Mouse (Mus musculus) embryonic facial prominence, embryonic 13.5 days (tissue): Measurements from ENCODE around the gene Cfd. TPM values are rescaled to one million over a fixed set of nuclear protein-coding genes. Genes with fewer than 3 reads are reported as not detected.

Experiments used
- ATAC-seq: fragments of 200-750 bp; cut with Nextera tagmentation; 2 replicates; pipeline ENCODE4 v1.8.0; 2017; ENCODE audit warnings: low read depth; ENCODE audit not compliant: insufficient number of reproducible peaks, insufficient read depth, low FRiP score, low TSS enrichment
- H3K27ac ChIP-seq: fragments of 300-500 bp; sonication (generic); 2 replicates; pipeline ENCODE4 v1.5.1; 2015; ENCODE audit warnings: moderate library complexity, mild to moderate bottlenecking, inconsistent platforms
- H3K27me3 ChIP-seq: fragments of 300-500 bp; sonication (generic); 2 replicates; pipeline ENCODE4 v1.6.1; 2015; ENCODE audit warnings: mild to moderate bottlenecking, inconsistent platforms
- H3K36me3 ChIP-seq: fragments of 300-500 bp; sonication (generic); 2 replicates; pipeline ENCODE4 v1.6.1; 2015; ENCODE audit warnings: mild to moderate bottlenecking, inconsistent platforms
- H3K4me1 ChIP-seq: fragments of 300-500 bp; sonication (generic); 2 replicates; pipeline ENCODE4 v1.6.1; 2015; ENCODE audit warnings: inconsistent platforms
- H3K4me2 ChIP-seq: fragments of 300-500 bp; sonication (generic); 2 replicates; pipeline ENCODE4 v1.6.1; 2015; ENCODE audit warnings: moderate library complexity, mild to moderate bottlenecking, inconsistent platforms
- H3K4me3 ChIP-seq: fragments of 300-500 bp; sonication (generic); 2 replicates; pipeline ENCODE4 v1.5.1; 2015; ENCODE audit warnings: mild to moderate bottlenecking, inconsistent platforms
- H3K9ac ChIP-seq: fragments of 300-500 bp; sonication (generic); 2 replicates; pipeline ENCODE4 v1.6.1; 2015; ENCODE audit warnings: mild to moderate bottlenecking, inconsistent platforms
- H3K9me3 ChIP-seq: fragments of 300-500 bp; sonication (generic); 2 replicates; pipeline ENCODE4 v1.6.1; 2016; ENCODE audit warnings: inconsistent platforms
- WGBS: fragments of 180-500 bp; shearing (Covaris S2); methylation state at CpG from one replicate; pipeline ENCODE4 v1.1.7; 2015; ENCODE audit warnings: mixed read lengths; 5-methylcytosine and 5-hydroxymethylcytosine counted together
- polyA plus RNA-seq: library from polyadenylated mRNA; unstranded; fragments of >200 nt; fragmentation: Nextera tagmentation; extraction: Ambion mirVana; gene quantifications from 2 replicates; pipeline ENCODE4 v1.2.1, GENCODE M21; 2015

The Cfd gene
- polyA plus RNA-seq, 1 experiment from 2014 or later = not detected

DNA sequence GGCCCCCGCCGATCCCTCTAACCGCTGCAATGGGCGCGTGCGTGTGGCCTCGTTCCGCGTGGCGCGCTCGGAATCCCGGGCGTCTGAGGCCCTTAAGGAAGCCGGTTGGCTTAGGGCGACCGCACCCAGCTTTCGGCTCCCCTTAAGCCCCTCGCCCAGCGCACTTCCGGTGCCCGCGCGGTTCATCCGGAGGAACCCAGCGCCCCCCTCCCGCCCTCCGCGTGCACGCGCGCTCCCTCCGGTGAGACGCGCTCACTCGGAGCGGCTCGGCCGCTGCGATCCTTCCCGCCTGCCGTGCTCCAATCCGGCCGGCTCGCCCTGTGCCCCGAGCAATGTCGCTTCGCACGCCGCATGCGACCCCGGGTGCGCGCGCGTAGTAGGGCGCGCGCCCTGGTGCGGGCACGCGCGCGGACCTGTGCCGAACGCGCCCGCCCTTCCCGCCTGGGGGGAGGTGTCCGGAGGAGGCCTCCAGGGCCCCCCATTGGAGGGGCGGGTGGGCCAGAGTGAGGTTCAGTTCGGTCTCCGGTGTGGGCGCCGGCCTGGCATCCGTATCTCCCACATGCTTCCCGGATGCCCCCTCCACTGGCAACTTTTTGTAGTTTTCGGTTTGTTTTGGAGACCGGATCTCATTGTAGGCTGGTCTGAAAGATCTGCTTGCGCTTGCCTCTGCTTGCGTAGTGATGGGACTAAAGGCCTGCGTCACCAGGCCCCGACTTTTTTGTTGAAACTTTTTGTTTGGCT, 35.7 kb upstream of the Cfd start:
- H3K9me3 ChIP-seq = no peaks in the 10 kb centered on the region
- peaks cover 37% of the 10 kb centered on the region for H3K36me3 ChIP-seq
- H3K4me1 ChIP-seq = peaks cover 64% of the 10 kb centered on the region
- peak overlapping the region; percentile 100 for H3K27ac ChIP-seq
- no peaks in the 10 kb centered on the region for H3K27me3 ChIP-seq
- under 1% methylated on average over 68 of the region's 83 CpGs for WGBS
- H3K4me2 ChIP-seq = peak overlapping the region; percentile 99
- H3K9ac ChIP-seq = peak overlapping the region; percentile 99
- H3K4me3 ChIP-seq = peak overlapping the region; percentile 99
- ATAC-seq = peak; percentile 12; the same call in 1 of the 2 replicates

DNA sequence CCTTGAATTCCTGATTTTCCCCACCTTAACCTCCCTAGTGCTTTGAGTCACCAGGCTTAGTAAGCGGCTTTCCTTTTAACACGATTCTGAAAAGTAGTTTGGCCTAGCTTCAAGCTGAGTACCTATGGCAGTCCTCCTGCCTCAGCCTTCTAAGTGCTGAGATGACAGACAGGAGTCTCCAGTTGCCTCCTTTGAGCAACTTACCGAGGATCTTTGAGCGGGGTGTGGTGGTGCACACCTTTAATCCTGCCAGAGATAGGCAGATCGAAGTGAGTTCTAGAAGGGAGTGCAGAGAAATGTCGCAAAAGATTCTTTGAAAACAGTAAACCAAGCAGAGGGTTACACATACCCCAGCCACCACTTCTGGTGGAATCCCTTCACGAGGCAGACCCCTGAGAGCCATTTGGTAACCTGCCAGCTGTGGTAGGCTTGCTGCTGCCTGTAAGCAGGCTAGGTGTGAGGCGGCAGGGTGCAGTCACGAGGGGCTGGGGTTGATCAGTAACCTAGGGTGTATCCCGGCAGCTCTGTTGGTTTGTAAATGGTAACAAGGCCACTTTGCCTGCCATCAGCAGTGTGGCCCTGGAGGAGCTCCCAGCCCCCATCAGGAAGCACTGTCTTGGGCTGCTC, 35.0 kb upstream of the Cfd start:
- H3K9ac ChIP-seq = peak overlapping the region; percentile 99
- H3K9me3 ChIP-seq = no peaks in the 10 kb centered on the region
- WGBS = 4% methylated on average over 10 of the region's 10 CpGs
- peak overlapping the region; percentile 99 for H3K4me2 ChIP-seq
- peak overlapping the region; percentile 100 for H3K27ac ChIP-seq
- no peak for ATAC-seq
- peak overlapping the region; percentile 99 for H3K4me3 ChIP-seq
- peaks cover 44% of the 10 kb centered on the region for H3K36me3 ChIP-seq
- no peaks in the 10 kb centered on the region for H3K27me3 ChIP-seq
- H3K4me1 ChIP-seq = peaks cover 67% of the 10 kb centered on the region

DNA sequence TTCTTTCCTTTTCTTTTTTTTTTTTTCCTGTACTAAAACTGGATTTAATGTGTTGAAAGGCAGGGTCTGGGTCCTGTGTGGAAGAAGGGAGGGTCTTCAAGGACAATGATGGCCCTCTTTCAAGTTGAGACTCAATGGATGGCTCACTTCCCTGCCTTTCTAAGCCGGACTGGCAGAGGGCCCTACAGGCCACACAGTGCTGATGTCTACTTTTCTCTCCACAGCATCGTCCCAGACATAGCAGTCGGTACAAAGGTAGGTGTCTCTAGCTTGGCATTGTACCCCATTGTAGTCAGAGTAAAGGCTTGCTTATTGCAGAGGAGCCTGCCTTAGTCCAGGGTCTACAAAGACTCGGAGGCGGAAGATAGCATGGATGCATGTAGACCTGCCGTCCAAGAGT, 34.4 kb upstream of the Cfd start:
- peak overlapping the region; percentile 99 for H3K9ac ChIP-seq
- no peaks in the 10 kb centered on the region for H3K27me3 ChIP-seq
- H3K4me3 ChIP-seq = peak overlapping the region; percentile 99
- H3K4me1 ChIP-seq = peaks cover 66% of the 10 kb centered on the region
- peak overlapping the region; percentile 100; the same call in 1 of the 2 replicates for H3K27ac ChIP-seq
- no peaks in the 10 kb centered on the region for H3K9me3 ChIP-seq
- H3K4me2 ChIP-seq = peak overlapping the region; percentile 99
- WGBS = 42% methylated on average over 6 of the region's 6 CpGs
- peaks cover 50% of the 10 kb centered on the region for H3K36me3 ChIP-seq
- ATAC-seq = no peak

DNA sequence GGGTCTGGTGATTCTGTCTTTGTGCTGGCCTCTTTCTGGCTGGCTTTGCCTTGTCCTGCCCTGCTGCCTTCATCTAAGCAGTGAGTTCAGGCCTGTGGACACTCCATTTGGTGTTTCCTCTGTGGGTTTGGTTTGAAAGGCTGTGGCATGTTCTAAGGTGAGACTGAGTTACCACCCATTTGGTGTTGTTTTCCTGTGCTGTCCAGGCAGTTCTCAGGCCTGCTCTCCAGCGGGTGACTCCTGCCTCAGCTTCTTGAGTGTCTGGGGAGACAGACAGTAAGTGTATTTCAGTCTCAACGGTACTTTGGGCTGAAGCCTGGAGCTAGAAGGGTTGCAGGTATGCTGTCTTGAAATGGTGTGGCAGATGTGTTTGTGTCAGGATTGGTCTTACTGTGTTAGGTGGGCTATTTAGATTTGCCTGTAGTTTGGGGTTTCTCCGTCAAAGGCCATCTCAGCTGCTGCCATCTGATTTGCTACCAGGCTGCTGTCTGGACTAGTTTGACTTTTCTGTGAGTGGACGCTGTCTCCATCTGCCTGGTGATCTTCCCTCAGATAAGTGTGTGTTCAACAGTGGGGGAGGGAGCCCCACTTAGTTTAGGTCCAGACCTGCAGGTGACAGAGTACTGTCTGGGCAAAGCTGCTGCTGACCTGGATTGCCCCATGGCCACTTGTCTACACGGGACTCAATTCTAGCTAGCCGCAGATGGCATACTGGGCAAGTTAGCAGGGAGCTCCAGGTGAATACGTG, 33.8 kb upstream of the Cfd start:
- Histone ChIP-seq H3K4me1 (peaks cover 60% of the 10 kb centered on the region), H3K4me2 (peak overlapping the region; percentile 99), H3K27ac (peak overlapping the region; percentile 100), H3K36me3 (peaks cover 56% of the 10 kb centered on the region), H3K9me3 (no peaks in the 10 kb centered on the region), H3K27me3 (no peaks in the 10 kb centered on the region), H3K4me3 (peak overlapping the region; percentile 99), H3K9ac (peak overlapping the region; percentile 99)
- ATAC-seq = no peak
- 47% methylated on average over 7 of the region's 7 CpGs for WGBS

DNA sequence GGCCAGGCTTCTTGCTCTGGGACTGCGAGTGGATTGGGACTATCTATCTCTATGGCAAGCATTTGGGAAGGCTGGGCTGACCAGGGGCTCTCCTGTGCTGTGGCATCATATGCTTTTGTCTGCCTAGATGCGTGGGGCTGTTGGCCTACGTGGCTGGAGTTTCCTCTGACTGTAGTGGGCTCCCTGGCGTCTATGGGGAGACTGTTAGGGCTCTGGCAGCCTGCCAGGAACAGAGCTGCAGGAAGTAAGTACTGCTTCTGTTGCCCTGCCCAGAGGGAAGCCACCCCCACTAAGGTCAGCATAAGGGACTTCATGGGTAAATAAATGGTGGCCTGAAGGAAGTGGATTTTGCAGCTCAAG, 33.2 kb upstream of the Cfd start:
- Histone ChIP-seq H3K9me3 (no peaks in the 10 kb centered on the region), H3K9ac (peak overlapping the region; percentile 99), H3K36me3 (peaks cover 62% of the 10 kb centered on the region), H3K4me2 (peak overlapping the region; percentile 99), H3K4me1 (peaks cover 56% of the 10 kb centered on the region), H3K27me3 (no peaks in the 10 kb centered on the region), H3K27ac (peak overlapping the region; percentile 71), H3K4me3 (peak overlapping the region; percentile 99)
- ATAC-seq = no peak
- 18% methylated on average over 4 of the region's 4 CpGs for WGBS

DNA sequence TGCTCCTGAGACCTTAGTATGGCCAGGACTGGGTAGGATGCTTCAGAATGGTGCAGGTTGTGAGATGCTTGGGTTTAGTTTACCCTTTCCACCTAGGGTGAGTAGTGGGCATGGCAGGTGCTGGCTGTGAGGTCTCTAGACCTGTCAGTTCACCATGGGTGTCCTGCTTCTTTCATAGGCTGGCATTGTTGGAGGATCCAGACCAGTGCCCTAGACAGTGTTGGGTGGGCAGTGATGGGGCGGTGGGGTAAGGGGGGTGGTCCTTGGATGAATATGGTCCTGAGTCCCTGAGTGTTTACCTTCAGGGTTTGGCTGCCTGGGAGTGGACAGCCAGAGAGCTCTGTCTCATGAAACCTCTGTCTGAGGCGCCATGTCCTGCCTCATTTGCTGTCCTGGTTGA, 32.8 kb upstream of the Cfd start:
- Histone ChIP-seq H3K9ac (peak overlapping the region; percentile 99), H3K4me3 (peak overlapping the region; percentile 99), H3K4me1 (peaks cover 55% of the 10 kb centered on the region), H3K27me3 (no peaks in the 10 kb centered on the region), H3K27ac (peak overlapping the region; percentile 71), H3K9me3 (no peaks in the 10 kb centered on the region), H3K4me2 (peak overlapping the region; percentile 99), H3K36me3 (peaks cover 66% of the 10 kb centered on the region)
- ATAC-seq = no peak
- WGBS = 88% methylated on average over 2 of the region's 2 CpGs

DNA sequence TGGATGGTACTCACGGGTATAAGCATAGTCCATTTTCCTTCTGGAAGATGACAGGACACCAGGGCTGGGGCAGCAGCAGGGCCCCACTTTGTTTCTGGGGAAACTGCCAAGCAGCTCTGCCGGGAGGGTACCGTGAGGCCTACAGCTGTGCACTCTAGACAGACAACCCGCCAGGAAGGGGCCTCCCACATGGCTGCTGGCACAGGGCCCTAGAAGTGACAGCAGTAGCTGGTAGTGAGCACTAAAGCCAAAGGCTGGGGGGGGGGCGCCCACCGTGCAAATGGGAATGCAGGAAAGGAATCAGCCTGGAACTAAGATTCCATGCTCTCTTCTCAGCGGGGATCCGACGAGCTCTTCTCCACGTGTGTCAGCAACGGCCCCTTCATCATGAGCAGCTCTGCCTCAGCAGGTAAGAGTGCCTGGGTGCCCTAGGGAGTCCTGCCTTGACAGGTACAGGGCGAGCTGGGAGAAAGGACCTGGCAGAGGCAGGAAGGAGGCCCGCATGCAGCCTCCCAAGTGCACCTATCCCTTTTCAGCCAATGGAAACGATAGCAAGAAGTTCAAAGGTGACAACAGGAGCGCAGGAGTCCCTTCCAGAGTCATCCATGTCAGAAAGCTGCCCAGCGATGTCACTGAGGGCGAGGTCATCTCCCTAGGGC, 32.1 kb upstream of the Cfd start:
- no peak for ATAC-seq
- H3K36me3 ChIP-seq = peaks cover 73% of the 10 kb centered on the region
- peak overlapping the region; percentile 99 for H3K9ac ChIP-seq
- peaks cover 52% of the 10 kb centered on the region for H3K4me1 ChIP-seq
- H3K27ac ChIP-seq = peak overlapping the region; percentile 71
- peak overlapping the region; percentile 99 for H3K4me2 ChIP-seq
- H3K27me3 ChIP-seq = no peaks in the 10 kb centered on the region
- WGBS = 47% methylated on average over 17 of the region's 17 CpGs
- H3K4me3 ChIP-seq = peak overlapping the region; percentile 99
- no peaks in the 10 kb centered on the region for H3K9me3 ChIP-seq

DNA sequence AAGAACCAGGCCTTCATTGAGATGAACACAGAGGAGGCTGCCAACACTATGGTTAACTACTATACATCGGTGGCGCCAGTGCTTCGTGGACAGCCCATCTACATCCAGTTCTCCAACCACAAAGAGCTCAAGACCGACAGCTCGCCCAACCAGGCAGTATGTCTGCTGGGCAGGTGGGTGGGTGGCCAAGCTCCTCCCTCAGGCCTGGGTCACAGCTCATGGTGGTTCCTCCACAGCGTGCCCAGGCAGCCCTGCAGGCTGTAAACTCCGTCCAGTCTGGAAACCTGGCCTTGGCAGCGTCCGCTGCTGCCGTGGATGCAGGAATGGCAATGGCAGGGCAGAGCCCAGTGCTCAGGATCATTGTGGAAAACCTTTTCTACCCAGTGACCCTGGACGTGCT, 31.5 kb upstream of the Cfd start:
- no peak for ATAC-seq
- Histone ChIP-seq H3K27ac (peak overlapping the region; percentile 66; the same call in 1 of the 2 replicates), H3K9ac (no peak overlapping the region; the same call in 1 of the 2 replicates), H3K4me1 (peaks cover 52% of the 10 kb centered on the region), H3K27me3 (no peaks in the 10 kb centered on the region), H3K4me2 (peak overlapping the region; percentile 99; the same call in 1 of the 2 replicates), H3K4me3 (no peak overlapping the region), H3K36me3 (peaks cover 77% of the 10 kb centered on the region), H3K9me3 (no peaks in the 10 kb centered on the region)
- WGBS = 85% methylated on average over 11 of the region's 11 CpGs

DNA sequence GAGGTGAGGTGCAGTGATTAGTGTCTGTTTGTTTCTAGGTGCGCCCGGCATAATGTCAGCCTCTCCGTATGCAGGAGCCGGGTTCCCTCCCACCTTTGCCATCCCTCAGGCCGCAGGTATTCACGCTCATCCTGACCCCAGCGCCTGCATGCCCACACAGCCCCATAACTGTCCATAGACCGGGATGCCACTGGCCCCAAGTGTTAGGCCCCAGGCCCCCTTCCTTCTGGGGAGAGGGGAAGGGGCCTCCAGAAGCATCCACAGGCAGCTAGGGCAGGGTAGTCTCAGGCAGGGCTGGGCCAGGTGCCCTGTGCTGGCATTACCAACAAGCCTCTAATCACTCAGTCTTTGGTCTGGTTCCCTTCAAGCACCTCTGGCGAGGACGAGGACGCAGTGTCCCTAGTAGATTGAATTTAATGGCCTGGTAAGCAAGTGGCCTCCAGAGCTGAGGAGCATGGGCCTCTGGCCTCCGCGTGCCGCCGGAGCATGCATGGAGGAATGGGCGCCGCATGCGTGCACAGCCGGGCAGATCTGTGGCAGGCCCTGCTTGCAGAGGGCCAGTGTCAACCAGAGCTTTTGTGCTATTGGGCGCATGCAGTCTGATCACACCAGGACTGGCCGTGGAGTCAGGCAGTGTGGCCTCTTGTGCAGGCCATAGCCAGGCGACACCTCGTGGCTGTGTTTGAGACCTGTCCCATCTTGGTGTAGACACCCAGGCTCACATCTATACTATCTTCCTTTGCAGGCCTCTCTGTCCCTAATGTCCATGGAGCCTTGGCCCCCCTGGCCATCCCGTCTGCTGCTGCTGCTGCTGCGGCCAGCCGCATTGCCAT, 30.4 kb upstream of the Cfd start:
- H3K4me1 ChIP-seq = peaks cover 52% of the 10 kb centered on the region
- no peak overlapping the region for H3K9ac ChIP-seq
- no peaks in the 10 kb centered on the region for H3K27me3 ChIP-seq
- no peak overlapping the region for H3K4me3 ChIP-seq
- 0 out of 2 replicates have a peak overlapping the region, but pooled peaks have one; percentile 5 for H3K4me2 ChIP-seq
- H3K36me3 ChIP-seq = peaks cover 87% of the 10 kb centered on the region
- H3K9me3 ChIP-seq = no peaks in the 10 kb centered on the region
- ATAC-seq = no peak
- 0 out of 2 replicates have a peak overlapping the region, but pooled peaks have one; percentile 23 for H3K27ac ChIP-seq
- 88% methylated on average over 26 of the region's 26 CpGs for WGBS

DNA sequence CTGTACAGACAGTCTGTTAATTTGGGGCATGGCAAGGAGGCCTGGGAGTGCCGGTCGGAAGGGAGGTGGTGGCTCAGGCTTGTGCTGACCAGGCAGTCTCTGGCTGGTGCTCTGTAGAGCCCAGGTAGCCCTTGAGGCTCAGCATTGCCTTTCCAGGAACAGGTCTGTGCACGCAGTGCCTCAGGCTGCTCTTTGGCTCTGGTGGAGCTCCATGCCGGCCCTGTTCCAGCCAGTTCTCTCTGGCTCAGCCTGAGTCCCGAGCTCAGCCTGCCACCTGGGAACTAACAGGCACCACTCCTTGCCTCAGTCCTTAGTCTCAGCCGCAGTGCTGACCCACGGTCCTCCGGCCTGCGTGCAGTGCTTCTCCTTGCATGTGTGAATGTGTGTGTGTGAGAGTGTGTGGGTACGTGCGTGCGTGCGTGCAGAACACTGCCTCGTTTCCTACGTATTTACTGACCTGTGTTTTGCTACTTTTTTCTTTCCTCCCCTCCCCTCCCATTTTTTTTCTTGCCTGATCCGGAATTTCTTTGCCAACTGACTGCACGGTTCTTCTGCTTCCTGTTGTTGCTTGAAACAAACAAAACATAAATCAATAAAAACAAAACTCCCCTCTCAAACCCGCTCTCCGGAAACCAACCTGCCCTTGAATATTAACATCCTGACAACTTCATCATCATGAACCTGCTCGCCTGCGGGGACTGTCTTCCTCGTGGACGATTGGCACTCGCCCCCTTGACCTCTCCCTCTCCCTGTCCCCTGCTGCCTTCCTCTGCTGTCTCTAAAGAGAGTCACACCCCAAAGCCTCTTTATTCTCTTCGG, 29.2 kb upstream of the Cfd start:
- no peak for ATAC-seq
- 75% methylated on average over 25 of the region's 25 CpGs for WGBS
- Histone ChIP-seq H3K9ac (no peak overlapping the region), H3K4me3 (no peak overlapping the region; the same call in 1 of the 2 replicates), H3K27me3 (no peaks in the 10 kb centered on the region), H3K4me2 (0 out of 2 replicates have a peak overlapping the region, but pooled peaks have one; percentile 5), H3K36me3 (peaks cover 96% of the 10 kb centered on the region), H3K9me3 (no peaks in the 10 kb centered on the region), H3K4me1 (peaks cover 52% of the 10 kb centered on the region), H3K27ac (peak overlapping the region; percentile 12; the same call in 1 of the 2 replicates)
